Comparison of ENCODE assay signal across 20 mouse cellular contexts in the genomic region with DNA sequence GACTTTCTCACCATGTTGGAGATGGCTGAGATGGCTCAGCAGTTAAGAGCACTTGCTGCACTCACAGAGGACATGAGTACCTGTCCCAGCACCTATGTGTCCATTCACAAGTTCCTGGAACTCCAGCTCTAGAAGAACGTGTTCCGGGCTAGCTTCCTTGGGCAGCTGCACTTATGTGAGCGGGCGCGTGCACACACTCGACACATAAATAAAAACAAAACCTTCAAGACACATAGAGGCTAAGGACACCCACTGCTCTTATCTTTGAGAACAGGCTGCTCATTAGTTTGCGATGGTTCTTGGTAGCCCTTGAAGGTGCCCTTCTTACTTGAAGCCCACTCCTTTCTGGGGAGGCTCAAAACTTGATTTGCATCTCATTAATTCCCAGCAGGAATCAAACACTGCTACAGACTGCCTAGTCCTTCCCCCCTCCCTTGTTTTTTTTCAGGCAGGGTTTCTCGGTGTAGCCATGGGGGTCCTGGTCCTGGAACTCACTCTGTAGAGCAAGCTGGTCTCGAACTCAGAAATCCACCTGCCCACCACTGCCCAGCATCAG. TPM values are rescaled to one million over a fixed set of nuclear protein-coding genes. Genes with fewer than 3 reads are reported as not detected.
DNase-seq lines count a peak whose midpoint lies in the region; ATAC-seq and TF ChIP-seq lines count a peak whose summit lies in the region.
"Had no signal": no experiment of that assay in that cellular context is flagged by ENCODE, and none has a peak within 500 bp of the region (broad histone marks: within the 10 kb centered on the region; RNA-seq: fewer than 3 reads in every experiment).

No protein-coding gene starts in this region.

- no peaks in the 10 kb centered on the region for H3K27me3 ChIP-seq in forebrain, embryonic 10.5 days (ENCODE audit: poor library complexity, severe bottlenecking)
- no peaks in the 10 kb centered on the region for H3K27me3 ChIP-seq in forebrain, postnatal 0 days (ENCODE audit: insufficient read depth, low read length)
- no peaks in the 10 kb centered on the region for H3K27me3 ChIP-seq in heart, postnatal 0 days (ENCODE audit: control insufficient read depth, insufficient read depth, low read length)
- no peaks in the 10 kb centered on the region for H3K27me3 ChIP-seq in midbrain, embryonic 13.5 days
- no peaks in the 10 kb centered on the region for H3K27me3 ChIP-seq in midbrain, embryonic 16.5 days (ENCODE audit: control insufficient read depth, insufficient read depth, low read depth, low read length)
- H3K27me3 ChIP-seq: hindbrain, embryonic 12.5 days; limb, embryonic 15.5 days; Patski had no signal

- H3K4me1 ChIP-seq in forebrain, embryonic 10.5 days: peaks cover 38% of the 10 kb centered on the region
- 0 out of 2 replicates have a peak, but pooled peaks cover 8% of the 10 kb centered on the region for H3K4me1 ChIP-seq in forebrain, postnatal 0 days (ENCODE audit: insufficient read depth)
- peaks cover 14% of the 10 kb centered on the region for H3K4me1 ChIP-seq in heart, postnatal 0 days (ENCODE audit: control insufficient read depth, insufficient read depth)
- peaks cover 17% of the 10 kb centered on the region for H3K4me1 ChIP-seq in midbrain, embryonic 13.5 days (replicated peaks)
- peaks cover 10% of the 10 kb centered on the region for H3K4me1 ChIP-seq in midbrain, embryonic 16.5 days (ENCODE audit: control insufficient read depth, insufficient read depth, low read length)

- no peak for DNase-seq in forebrain, embryonic 10.5 days (ENCODE audit: extremely low spot score, low spot score)
- no peak for DNase-seq in forebrain, postnatal 0 days
- no peak for DNase-seq in heart, postnatal 0 days (ENCODE audit: low spot score)
- no peak for DNase-seq in heart, adult 8-10 months (ENCODE audit: low spot score)
- DNase-seq in left cerebral cortex, postnatal 14 days (ENCODE audit: low spot score in 2 of 2): no peak
- no peak for DNase-seq in T-cell, adult 2 months (ENCODE audit: low spot score)

- H3K36me3 ChIP-seq in forebrain, embryonic 10.5 days (replicated peaks): peaks cover 15% of the 10 kb centered on the region; the same call in 1 of the 2 replicates
- no peaks in the 10 kb centered on the region for H3K36me3 ChIP-seq in forebrain, postnatal 0 days (ENCODE audit: insufficient read depth)
- H3K36me3 ChIP-seq in heart, postnatal 0 days (replicated peaks; ENCODE audit: control insufficient read depth, insufficient read depth, low read length): no peaks in the 10 kb centered on the region
- no peaks in the 10 kb centered on the region for H3K36me3 ChIP-seq in midbrain, embryonic 13.5 days
- no peaks in the 10 kb centered on the region for H3K36me3 ChIP-seq in midbrain, embryonic 16.5 days (ENCODE audit: control insufficient read depth, insufficient read depth, low read length)
- H3K36me3 ChIP-seq: hindbrain, embryonic 12.5 days; limb, embryonic 15.5 days had no signal

- TF ChIP-seq EP300 in heart, postnatal 0 days (IDR thresholded peaks at IDR 0.05; ENCODE audit: low read depth): no peak

- peaks cover 7% of the 10 kb centered on the region for H3K9me3 ChIP-seq in forebrain, embryonic 10.5 days
- no peaks in the 10 kb centered on the region for H3K9me3 ChIP-seq in forebrain, postnatal 0 days (ENCODE audit: low read length)
- H3K9me3 ChIP-seq in heart, postnatal 0 days (replicated peaks; ENCODE audit: control insufficient read depth, low read length): no peaks in the 10 kb centered on the region
- no peaks in the 10 kb centered on the region for H3K9me3 ChIP-seq in midbrain, embryonic 13.5 days
- no peaks in the 10 kb centered on the region for H3K9me3 ChIP-seq in midbrain, embryonic 16.5 days (replicated peaks; ENCODE audit: control insufficient read depth, low read length, poor library complexity, severe bottlenecking)
- H3K9me3 ChIP-seq: hindbrain, embryonic 12.5 days; limb, embryonic 15.5 days had no signal

- no peak overlapping the region for H3K27ac ChIP-seq in forebrain, embryonic 10.5 days
- no peak overlapping the region for H3K27ac ChIP-seq in forebrain, postnatal 0 days (ENCODE audit: low read depth, low read length)
- peak overlapping the region; percentile 66 for H3K27ac ChIP-seq in heart, postnatal 0 days (ENCODE audit: low read depth)
- H3K27ac ChIP-seq in midbrain, embryonic 13.5 days: no peak overlapping the region
- H3K27ac ChIP-seq in midbrain, embryonic 16.5 days (ENCODE audit: low read length): no peak overlapping the region
- H3K27ac ChIP-seq: hindbrain, embryonic 12.5 days; limb, embryonic 15.5 days had no signal

- no peak overlapping the region for H3K4me2 ChIP-seq in forebrain, postnatal 0 days (ENCODE audit: low read depth)
- H3K4me2 ChIP-seq in heart, postnatal 0 days (ENCODE audit: low read depth, low read length): no peak overlapping the region
- H3K4me2 ChIP-seq in midbrain, embryonic 13.5 days (replicated peaks): 0 out of 2 replicates have a peak overlapping the region, but pooled peaks have one; percentile 6
- no peak overlapping the region for H3K4me2 ChIP-seq in midbrain, embryonic 16.5 days (ENCODE audit: low read length)
- H3K4me2 ChIP-seq: hindbrain, embryonic 12.5 days; limb, embryonic 15.5 days had no signal

- ATAC-seq in forebrain, postnatal 0 days: no peak
- no peak for ATAC-seq in heart, postnatal 0 days (ENCODE audit: insufficient read depth, low read depth)
- ATAC-seq in midbrain, embryonic 13.5 days: no peak
- ATAC-seq in midbrain, embryonic 16.5 days: no peak
- ATAC-seq: lung, postnatal 0 days; Patski had no signal

- H3K4me3 ChIP-seq in forebrain, embryonic 10.5 days: peak overlapping the region; percentile 8; the same call in 1 of the 2 replicates
- no peak overlapping the region for H3K4me3 ChIP-seq in forebrain, postnatal 0 days (ENCODE audit: low read depth, low read length)
- H3K4me3 ChIP-seq in heart, postnatal 0 days (ENCODE audit: low read depth, low read length): no peak overlapping the region
- H3K4me3 ChIP-seq in midbrain, embryonic 13.5 days (replicated peaks): no peak overlapping the region
- H3K4me3 ChIP-seq in midbrain, embryonic 16.5 days (ENCODE audit: low read depth, low read length): no peak overlapping the region
- H3K4me3 ChIP-seq: hindbrain, embryonic 12.5 days; limb, embryonic 15.5 days had no signal

- no peak overlapping the region for H3K9ac ChIP-seq in forebrain, postnatal 0 days
- H3K9ac ChIP-seq in heart, postnatal 0 days (replicated peaks; ENCODE audit: low read depth, low read length): no peak overlapping the region
- no peak overlapping the region for H3K9ac ChIP-seq in midbrain, embryonic 13.5 days (replicated peaks)
- H3K9ac ChIP-seq in midbrain, embryonic 16.5 days (ENCODE audit: low read depth, low read length): no peak overlapping the region
- H3K9ac ChIP-seq: hindbrain, embryonic 12.5 days; limb, embryonic 15.5 days had no signal

- TF ChIP-seq CTCF in forebrain, postnatal 0 days (IDR thresholded peaks at IDR 0.05; ENCODE audit: low read depth): no peak
- TF ChIP-seq CTCF in heart, postnatal 0 days (IDR thresholded peaks at IDR 0.05; ENCODE audit: low read depth): no peak

- WGBS in forebrain, embryonic 10.5 days: 76% methylated on average over 9 of the region's 9 CpGs
- 57% methylated on average over 9 of the region's 9 CpGs for WGBS in forebrain, postnatal 0 days
- WGBS in heart, postnatal 0 days: 64% methylated on average over 9 of the region's 9 CpGs
- 69% methylated on average over 9 of the region's 9 CpGs for WGBS in midbrain, embryonic 13.5 days
- WGBS in midbrain, embryonic 16.5 days: 65% methylated on average over 9 of the region's 9 CpGs

- intact Hi-C loops in left cerebral cortex, postnatal 14 days (cut with DNase I): no loop called here

RNA-seq across cellular contexts. Expression of a gene that starts 2.4 kb away (rescaled TPM):
- polyA plus RNA-seq in forebrain, embryonic 10.5 days (2016; fragmentation: Nextera tagmentation; extraction: Ambion mirVana): 224 and 281 TPM in 2 replicates
- 130 and 140 TPM in 2 replicates for total RNA-seq in forebrain, postnatal 0 days (2014; rRNA removed)
- polyA plus RNA-seq in forebrain, postnatal 0 days (2015; fragmentation: Nextera tagmentation; extraction: Ambion mirVana): 96.1 and 110 TPM in 2 replicates
- total RNA-seq in heart, postnatal 0 days (2014; rRNA removed; ENCODE audit: low replicate concordance): 20.8 and 28.8 TPM in 2 replicates
- polyA plus RNA-seq in heart, postnatal 0 days (2015; fragmentation: Nextera tagmentation; extraction: Ambion mirVana): 127 and 132 TPM in 2 replicates
- total RNA-seq in heart, adult 8-10 months (2022): 100 to 1,000 TPM; 196 to 226 (median 214) TPM
- 149 and 175 TPM in 2 replicates for polyA plus RNA-seq in midbrain, embryonic 13.5 days (2015; fragmentation: Nextera tagmentation; extraction: Ambion mirVana)
- 107 and 117 TPM in 2 replicates for polyA plus RNA-seq in midbrain, embryonic 16.5 days (2015; fragmentation: Nextera tagmentation; extraction: Ambion mirVana)
- 100 to 1,000 TPM; 254 to 262 TPM for total RNA-seq in left cerebral cortex, postnatal 14 days (2021)

RNA-seq across cellular contexts. Expression of a gene that starts 56.7 kb away (rescaled TPM):
- 0.05 TPM in 1 of 2 replicates, not detected in the other for polyA plus RNA-seq in forebrain, embryonic 10.5 days (2016; fragmentation: Nextera tagmentation; extraction: Ambion mirVana)
- 0.19 TPM in 1 of 2 replicates, not detected in the other for total RNA-seq in forebrain, postnatal 0 days (2014; rRNA removed)
- not detected in 2 replicates for polyA plus RNA-seq in forebrain, postnatal 0 days (2015; fragmentation: Nextera tagmentation; extraction: Ambion mirVana)
- total RNA-seq in heart, postnatal 0 days (2014; rRNA removed; ENCODE audit: low replicate concordance): not detected in 2 replicates
- not detected in 2 replicates for polyA plus RNA-seq in heart, postnatal 0 days (2015; fragmentation: Nextera tagmentation; extraction: Ambion mirVana)
- not detected for total RNA-seq in heart, adult 8-10 months (2022)
- 0.05 TPM in 1 of 2 replicates, not detected in the other for polyA plus RNA-seq in midbrain, embryonic 13.5 days (2015; fragmentation: Nextera tagmentation; extraction: Ambion mirVana)
- polyA plus RNA-seq in midbrain, embryonic 16.5 days (2015; fragmentation: Nextera tagmentation; extraction: Ambion mirVana): not detected in 2 replicates
- not detected for total RNA-seq in left cerebral cortex, postnatal 14 days (2021)
- total RNA-seq: adrenal gland, adult 2 months; gastrocnemius, postnatal 4 days had no signal
- polyA plus RNA-seq: adrenal gland, adult 2 months; brain, embryonic 14.5 days; C2C12; cortical plate, adult 2 months; embryonic facial prominence, embryonic 14.5 days; frontal cortex, adult 2 months; hindbrain, embryonic 12.5 days; kidney, adult 2 months; limb, embryonic 15.5 days; lung, postnatal 0 days; Patski had no signal
